Mouse (Mus musculus) gastrocnemius, postnatal 25 days (tissue): ENCODE data around the gene Ms4a8a. TPM values are rescaled to one million over a fixed set of nuclear protein-coding genes. Genes with fewer than 3 reads are reported as not detected.

Experiments
- total RNA-seq, 2 experiments: library from RNA; stranded (reverse); gene quantifications; 1 replicate in 1 of 2; 2 replicates in 1 of 2; pipeline ENCODE4 v1.2.3; 2021

Gene Ms4a8a
- total RNA-seq, 2 experiments from 2014 or later = 0.33 to 0.88 TPM

Other genes with a start within 250 kb of the Ms4a8a start
- under 1 TPM; 0.38 to 0.67 TPM for gene Slc15a3, start 241.4 kb downstream of the Ms4a8a start, total RNA-seq
- gene Tmem132a, start 211.2 kb downstream of the Ms4a8a start, total RNA-seq = 1 to 10 TPM; 5.8 to 8.4 TPM
- gene Tmem109, start 199.1 kb downstream of the Ms4a8a start, total RNA-seq = 100 to 1,000 TPM; 190 to 210 TPM
- gene Prpf19, start 185.9 kb downstream of the Ms4a8a start, total RNA-seq = 100 to 1,000 TPM; 149 to 172 TPM
- gene Zp1, start 160.5 kb downstream of the Ms4a8a start, total RNA-seq = not detected
- gene Ptgdr2, start 143.9 kb downstream of the Ms4a8a start, total RNA-seq = not detected
- 10 to 100 TPM; 10.5 to 15.5 TPM for gene Ccdc86, start 131.8 kb downstream of the Ms4a8a start, total RNA-seq
- gene Ms4a10, start 106.4 kb downstream of the Ms4a8a start, total RNA-seq = not detected
- gene Ms4a15, start 87.9 kb downstream of the Ms4a8a start, total RNA-seq = not detected
- gene Ms4a18, start 63.1 kb downstream of the Ms4a8a start, total RNA-seq = not detected
- not detected for gene 1700017D01Rik, start 49.8 kb upstream of the Ms4a8a start, total RNA-seq
- gene 1700025F22Rik, start 84.2 kb upstream of the Ms4a8a start, total RNA-seq = not detected
- gene Ms4a13, start 115.6 kb upstream of the Ms4a8a start, total RNA-seq = not detected
- not detected for gene Ms4a12, start 151.3 kb upstream of the Ms4a8a start, total RNA-seq
- gene Ms4a1, start 185.1 kb upstream of the Ms4a8a start, total RNA-seq = not detected
- gene Ms4a5, start 202.8 kb upstream of the Ms4a8a start, total RNA-seq = not detected
- gene Ms4a14, start 233.4 kb upstream of the Ms4a8a start, total RNA-seq = under 1 TPM; 0.10 to 0.13 TPM